Mouse (Mus musculus): ENCODE data around the gene Cox4i1.
A peak's percentile ranks its signal among the peaks of the same experiment; 100 is the strongest.

The Cox4i1 gene

GRCm38 (mm10) chr8:120667561-120668373, at the start of gene Cox4i1, which contains the start of gene Gm27021:
Gene Cox4i1 (plus strand): TSS chr8:120668222.
Gene Gm27021 (minus strand): TSS chr8:120668079.
- DNase-seq (ENCODE audit: low read depth, low spot score): peak; percentile 86

- no peak for DNase-seq (ENCODE audit: low read depth, low spot score)
Measured at GRCm38 (mm10) chr8:120619235-120620180, 48.5 kb upstream of the Cox4i1 start.

- no peak for DNase-seq (ENCODE audit: low read depth, low spot score)
Measured at GRCm38 (mm10) chr8:120620441-120620840, 47.6 kb upstream of the Cox4i1 start.

DNA sequence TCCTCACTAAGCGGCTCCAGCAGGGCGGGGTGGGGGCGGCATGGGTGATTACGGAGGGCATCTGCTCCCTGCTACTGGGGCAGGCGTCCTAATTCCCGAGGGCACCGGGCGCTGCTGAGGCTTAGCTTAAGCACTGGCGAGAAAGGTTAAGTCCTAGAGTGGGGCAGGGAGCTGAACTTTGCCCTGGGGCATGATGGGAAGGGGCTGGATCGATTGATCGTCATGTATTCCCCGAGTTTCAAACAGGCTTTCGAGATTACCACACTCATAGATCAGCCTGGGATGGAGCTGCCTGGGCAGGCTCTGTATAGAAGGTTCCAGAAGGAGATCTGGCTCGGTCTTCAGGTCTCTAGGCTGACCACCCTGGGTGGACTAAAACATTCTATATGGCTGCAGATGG, 45.9 kb upstream of the Cox4i1 start:
- DNase-seq (ENCODE audit: low read depth, low spot score): no peak

DNA sequence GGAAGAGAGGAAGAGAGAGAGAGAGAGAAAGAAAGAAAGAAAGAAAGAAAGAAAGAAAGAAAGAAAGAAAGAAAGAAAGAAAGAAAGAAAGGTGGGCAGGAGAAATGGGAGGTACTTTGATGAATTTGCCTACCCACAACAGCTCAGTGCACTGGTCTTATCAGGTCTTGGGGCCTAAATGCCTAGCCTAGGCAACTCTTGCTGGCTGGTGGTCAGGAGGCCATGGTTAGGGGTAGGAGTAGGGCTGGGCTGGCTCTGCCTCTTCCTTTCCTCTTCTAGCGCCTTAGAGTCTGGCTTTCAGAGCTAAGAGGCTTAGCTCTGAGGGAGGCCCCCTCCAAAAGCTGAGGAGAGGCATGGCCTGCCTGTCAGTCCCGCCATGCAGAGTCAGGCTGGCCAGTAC, 44.4 kb upstream of the Cox4i1 start:
- DNase-seq (ENCODE audit: low read depth, low spot score): no peak

GRCm38 (mm10) chr8:120626461-120626860, 41.6 kb upstream of the Cox4i1 start:
- DNase-seq (ENCODE audit: low read depth, low spot score): no peak

GRCm38 (mm10) chr8:120627298-120627697, 40.7 kb upstream of the Cox4i1 start:
- no peak for DNase-seq (ENCODE audit: low read depth, low spot score)

DNA sequence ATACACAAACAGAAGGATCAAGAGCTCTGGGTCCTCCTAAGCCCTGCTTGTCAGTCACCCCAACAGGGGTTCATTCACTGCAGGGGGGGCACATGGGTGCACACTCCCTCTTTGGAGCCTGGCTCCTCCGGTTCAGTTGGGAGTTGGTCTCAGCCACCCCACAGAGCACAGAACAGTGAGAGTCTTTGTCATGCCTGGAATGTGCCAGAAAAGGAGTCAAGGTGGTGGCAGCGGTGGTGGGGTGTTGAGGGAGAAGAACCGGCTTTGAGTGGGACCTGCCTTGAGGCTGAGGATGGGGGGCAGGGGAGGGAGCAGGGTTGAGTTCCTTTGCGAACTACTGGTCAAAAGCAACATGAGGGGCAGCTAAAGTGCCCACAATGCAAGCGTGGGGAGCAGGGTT, 38.0 kb upstream of the Cox4i1 start:
- no peak for DNase-seq (ENCODE audit: low read depth, low spot score)

DNA sequence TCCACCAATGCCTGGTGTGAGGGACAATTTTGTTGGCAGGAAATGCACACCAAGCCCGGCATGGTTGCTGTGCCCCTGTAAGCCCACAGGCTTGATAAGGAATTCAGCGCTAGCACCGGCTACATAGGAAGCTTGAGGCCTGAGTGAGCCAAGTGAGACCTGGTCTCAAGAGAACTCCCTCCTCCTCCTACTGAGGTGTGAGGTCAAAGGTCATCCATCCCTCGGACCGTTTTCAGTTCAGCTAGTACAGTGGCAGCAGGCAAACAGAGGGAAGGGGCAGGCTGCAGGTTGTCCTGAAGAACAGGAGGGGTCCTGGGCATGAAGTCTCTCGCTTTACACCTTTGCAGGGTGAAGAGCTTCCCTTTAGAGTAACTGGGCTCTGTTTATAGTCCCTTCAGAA, 37.2 kb upstream of the Cox4i1 start:
- DNase-seq (ENCODE audit: low read depth, low spot score): no peak

- DNase-seq (ENCODE audit: low read depth, low spot score): no peak
Measured at GRCm38 (mm10) chr8:120631441-120632375, 36.3 kb upstream of the Cox4i1 start.

- DNase-seq (ENCODE audit: low read depth, low spot score): no peak
Measured at GRCm38 (mm10) chr8:120632969-120633664, 34.9 kb upstream of the Cox4i1 start.

DNA sequence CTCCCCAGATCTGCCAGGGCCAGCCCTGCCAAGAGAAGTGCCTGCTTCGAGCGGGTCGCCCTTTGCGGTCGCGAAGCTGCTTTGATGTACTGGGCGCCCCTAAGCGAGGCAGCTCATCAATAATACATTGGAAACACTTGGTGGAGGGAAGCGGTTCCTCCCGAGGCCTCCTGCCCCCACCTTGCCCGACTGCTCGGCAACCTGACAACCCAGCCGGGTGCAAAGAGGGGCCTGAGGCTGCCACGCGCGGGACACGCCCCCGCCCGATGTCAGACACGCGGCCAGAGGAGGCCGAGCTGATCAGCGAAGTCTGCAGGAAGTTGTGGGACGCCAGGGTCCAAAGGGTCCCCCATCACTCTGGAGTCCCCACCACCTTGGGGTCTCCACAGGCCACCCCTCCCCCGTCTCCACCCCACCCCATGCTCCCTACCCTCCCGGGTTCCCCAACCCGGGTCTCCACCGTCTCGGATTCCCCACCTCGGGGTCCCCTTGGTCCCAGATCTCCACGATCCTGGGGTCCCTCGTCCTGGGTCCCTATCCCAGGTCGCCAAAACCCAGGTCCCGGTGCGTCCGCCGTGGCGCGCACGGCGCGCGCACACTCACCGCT, 34.3 kb upstream of the Cox4i1 start:
- no peak for DNase-seq (ENCODE audit: low read depth, low spot score)

DNA sequence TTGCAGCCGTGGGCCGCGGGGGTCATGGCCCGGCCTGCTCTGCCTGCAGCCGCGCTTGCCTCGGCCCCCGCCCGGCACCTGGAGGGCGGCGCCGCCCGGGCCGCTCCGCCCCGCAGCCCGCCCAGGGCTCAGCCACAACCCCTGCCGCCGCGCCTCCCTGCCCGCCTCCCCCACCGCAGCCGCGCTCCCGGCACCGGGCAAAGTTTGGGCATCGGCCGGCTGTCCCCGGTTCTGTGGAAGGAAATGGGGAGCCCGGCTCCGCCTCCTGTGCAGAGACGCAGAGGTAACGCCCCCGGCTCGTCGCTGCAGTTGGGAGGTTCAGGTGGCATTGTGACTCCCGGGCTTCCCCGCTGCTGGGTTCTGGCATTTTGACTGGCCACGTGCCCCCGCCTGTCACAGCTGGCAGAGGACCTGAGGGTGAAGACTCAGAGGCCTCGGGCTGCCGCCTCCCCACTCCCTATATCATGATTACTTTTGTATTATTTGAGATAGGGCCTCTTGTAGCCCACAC, 33.6 kb upstream of the Cox4i1 start:
- no peak for DNase-seq (ENCODE audit: low read depth, low spot score)

DNA sequence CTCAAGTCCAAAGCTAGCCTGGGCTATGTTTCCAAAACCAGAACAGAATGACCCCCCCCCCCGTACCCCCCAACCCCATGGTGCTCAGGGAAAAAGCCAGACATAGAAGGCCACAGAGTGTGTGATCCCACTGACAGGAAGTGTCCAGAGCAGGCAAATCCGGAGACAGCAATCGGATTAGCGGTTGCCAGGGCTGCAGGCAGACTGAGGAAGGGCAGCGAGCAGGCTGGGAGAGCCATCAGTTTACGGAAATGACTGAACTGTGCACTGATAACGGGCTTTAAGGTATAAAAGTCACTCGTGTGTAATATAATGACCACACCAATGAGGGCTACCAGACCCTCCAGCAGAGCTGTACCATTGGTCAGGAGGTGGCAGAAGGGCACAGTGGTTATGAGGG, 26.8 kb upstream of the Cox4i1 start:
- no peak for DNase-seq (ENCODE audit: low read depth, low spot score)

DNA sequence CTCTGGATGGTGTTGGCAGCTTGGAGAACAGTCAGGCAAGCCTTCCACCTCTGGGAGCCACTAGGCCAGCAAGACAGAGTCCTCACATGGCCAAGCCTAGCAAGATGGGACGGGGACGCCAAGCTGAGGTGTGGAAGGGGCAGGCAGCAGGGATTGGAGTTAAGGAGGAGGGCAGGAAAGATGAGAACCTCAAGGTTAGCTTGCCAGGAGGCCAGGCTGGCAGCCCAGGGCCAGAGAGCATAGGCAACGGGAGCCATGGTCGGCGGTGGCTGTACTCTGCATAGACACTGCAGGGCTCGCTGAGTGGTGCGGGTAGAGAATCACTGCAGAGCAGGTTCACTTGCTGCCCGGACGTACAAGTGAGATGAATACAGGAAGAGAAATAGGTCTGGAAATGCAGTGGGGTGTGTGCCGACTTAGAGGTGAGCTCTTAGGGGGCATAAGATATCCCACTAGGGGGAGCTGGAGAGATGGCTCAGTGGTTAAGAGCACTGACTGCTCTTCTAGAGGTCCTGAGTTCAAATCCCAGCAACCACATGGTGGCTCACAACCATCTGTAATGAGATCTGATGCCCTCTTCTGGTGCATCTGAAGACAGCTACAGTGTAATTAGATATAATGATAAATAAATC, 25.9 kb upstream of the Cox4i1 start:
- DNase-seq (ENCODE audit: low read depth, low spot score): no peak

- no peak for DNase-seq (ENCODE audit: low read depth, low spot score)
Measured at GRCm38 (mm10) chr8:120644663-120645062, 23.4 kb upstream of the Cox4i1 start.

GRCm38 (mm10) chr8:120647532-120647931, 20.5 kb upstream of the Cox4i1 start, which contains the start of gene 1190005I06Rik:
Gene 1190005I06Rik (minus strand): TSS chr8:120647632.
- no peak for DNase-seq (ENCODE audit: low read depth, low spot score)

- no peak for DNase-seq (ENCODE audit: low read depth, low spot score)
Measured at GRCm38 (mm10) chr8:120656322-120657052, 11.5 kb upstream of the Cox4i1 start.

GRCm38 (mm10) chr8:120657415-120657814, 10.6 kb upstream of the Cox4i1 start:
- DNase-seq (ENCODE audit: low read depth, low spot score): no peak

Measured in c-Kit-negative CD71-positive TER-119-positive erythroid progenitor cells, embryonic 14.5 days (primary cell).